Mouse (Mus musculus): ENCODE results near the gene Macrod2. TPM values are rescaled to one million over a fixed set of nuclear protein-coding genes. Genes with fewer than 3 reads are reported as not detected.

Gene Macrod2
- polyA plus RNA-seq, 1 experiment: 57.8 TPM

DNA sequence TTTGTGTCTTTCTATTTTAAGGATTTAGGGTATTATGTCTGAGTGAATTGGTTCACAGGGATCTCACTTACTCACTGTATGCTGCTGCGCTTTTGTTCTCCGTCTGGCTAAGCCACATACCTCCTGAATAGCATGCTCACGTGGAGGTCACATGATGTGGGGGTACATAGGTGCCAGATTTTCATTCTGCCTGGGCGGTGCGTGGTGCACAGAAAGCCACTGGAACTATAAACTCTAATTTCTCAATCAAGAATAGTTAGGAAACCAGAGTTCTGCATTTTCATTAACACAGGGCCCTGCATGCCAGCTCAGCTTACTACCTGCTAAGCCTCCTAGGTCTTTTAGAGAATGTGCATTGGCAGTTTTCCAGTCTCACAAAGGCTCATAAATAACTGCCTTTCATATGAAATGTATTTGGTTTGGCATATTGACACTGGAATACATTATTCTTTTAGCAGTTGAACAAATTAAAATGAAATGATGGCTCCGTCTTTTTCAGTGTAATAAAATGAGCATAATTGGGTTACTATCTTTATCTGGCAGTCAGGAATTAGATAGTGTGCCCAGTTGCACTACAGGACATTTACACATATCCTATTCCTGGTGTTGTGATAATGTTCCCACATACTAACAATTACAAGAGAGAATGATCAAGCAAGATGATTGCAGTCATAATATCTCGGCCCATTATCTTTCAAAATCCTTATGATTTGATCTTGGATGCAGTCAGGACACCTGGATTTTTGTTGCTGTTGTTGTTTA is 757.1 kb downstream of the Macrod2 start:
- Histone ChIP-seq H3K27me3 (replicated peaks) (no peaks in the 10 kb centered on the region), H3K36me3 (replicated peaks; ENCODE audit: low read length) (no peaks in the 10 kb centered on the region), H3K4me1 (no peaks in the 10 kb centered on the region), H3K9me3 (peaks cover 4% of the 10 kb centered on the region; the same call in 1 of the 2 replicates), H3K4me3 (replicated peaks) (no peak overlapping the region)
- TF ChIP-seq FLI1 (IDR thresholded peaks at IDR 0.05; ENCODE audit: low read length) (no peak), GATA1 (IDR thresholded peaks at IDR 0.05; ENCODE audit: borderline replicate concordance, low read length) (no peak)

DNA sequence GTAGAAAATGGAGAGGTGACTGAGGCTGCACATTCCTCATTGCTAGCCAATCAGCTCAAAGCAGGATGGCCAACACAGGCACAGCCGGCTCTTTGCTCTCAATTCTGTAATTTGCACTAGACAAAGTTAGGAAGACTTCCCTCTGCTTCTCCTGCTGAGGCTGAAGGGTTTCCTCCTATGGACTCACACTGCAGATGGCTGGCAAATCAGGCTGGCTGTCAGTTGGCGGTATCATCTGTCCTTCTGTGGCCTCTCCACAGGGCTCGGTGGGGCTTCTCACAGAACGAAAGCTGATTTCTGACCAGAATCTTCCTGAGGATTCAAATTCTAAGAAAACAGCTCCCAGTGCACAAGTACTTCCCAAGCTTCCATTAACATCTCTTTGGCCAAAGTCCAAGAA is 760.9 kb downstream of the Macrod2 start:
- Histone ChIP-seq H3K4me3 (replicated peaks) (no peak overlapping the region), H3K27me3 (replicated peaks) (no peaks in the 10 kb centered on the region), H3K9me3 (peaks cover 4% of the 10 kb centered on the region; the same call in 1 of the 2 replicates), H3K4me1 (no peaks in the 10 kb centered on the region), H3K36me3 (replicated peaks; ENCODE audit: low read length) (no peaks in the 10 kb centered on the region)
- TF ChIP-seq FLI1 (IDR thresholded peaks at IDR 0.05; ENCODE audit: low read length) (no peak), GATA1 (IDR thresholded peaks at IDR 0.05; ENCODE audit: borderline replicate concordance, low read length) (no peak)

DNA sequence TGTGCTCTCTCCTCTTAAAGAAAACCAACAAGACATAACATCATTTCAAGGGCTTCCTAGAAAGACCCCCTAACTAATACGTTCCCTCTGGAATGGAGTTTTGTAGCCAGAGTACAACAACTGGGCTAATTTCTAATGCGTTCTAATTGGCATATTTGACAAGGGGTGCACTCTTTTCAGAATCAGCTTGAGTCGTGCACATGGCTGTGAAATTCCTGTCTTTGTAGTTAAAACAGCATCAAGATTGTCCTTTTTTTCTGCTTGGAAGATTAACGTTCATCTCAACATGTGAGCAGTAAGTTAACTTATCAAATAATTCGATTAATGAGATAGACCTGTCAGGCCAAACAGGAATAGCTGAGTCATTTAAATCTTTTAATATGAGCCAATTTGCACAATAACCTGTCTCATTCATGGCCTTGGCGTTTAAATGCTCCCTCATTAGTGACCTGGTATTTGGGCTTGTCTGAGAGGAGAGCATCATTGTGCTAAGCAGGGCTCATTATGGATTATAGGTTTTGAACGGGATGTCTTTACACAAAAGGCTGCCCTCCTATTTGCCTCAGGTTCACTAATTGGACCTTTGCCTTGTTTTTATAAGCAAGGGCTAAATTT is 762.0 kb downstream of the Macrod2 start:
- H3K9me3 ChIP-seq: peaks cover 4% of the 10 kb centered on the region; the same call in 1 of the 2 replicates
- no peak for TF ChIP-seq GATA1 (IDR thresholded peaks at IDR 0.05; ENCODE audit: borderline replicate concordance, low read length)
- no peak for TF ChIP-seq FLI1 (IDR thresholded peaks at IDR 0.05; ENCODE audit: low read length)
- no peaks in the 10 kb centered on the region for H3K27me3 ChIP-seq (replicated peaks)
- no peak overlapping the region for H3K4me3 ChIP-seq (replicated peaks)
- no peaks in the 10 kb centered on the region for H3K36me3 ChIP-seq (replicated peaks; ENCODE audit: low read length)
- H3K4me1 ChIP-seq: no peaks in the 10 kb centered on the region

DNA sequence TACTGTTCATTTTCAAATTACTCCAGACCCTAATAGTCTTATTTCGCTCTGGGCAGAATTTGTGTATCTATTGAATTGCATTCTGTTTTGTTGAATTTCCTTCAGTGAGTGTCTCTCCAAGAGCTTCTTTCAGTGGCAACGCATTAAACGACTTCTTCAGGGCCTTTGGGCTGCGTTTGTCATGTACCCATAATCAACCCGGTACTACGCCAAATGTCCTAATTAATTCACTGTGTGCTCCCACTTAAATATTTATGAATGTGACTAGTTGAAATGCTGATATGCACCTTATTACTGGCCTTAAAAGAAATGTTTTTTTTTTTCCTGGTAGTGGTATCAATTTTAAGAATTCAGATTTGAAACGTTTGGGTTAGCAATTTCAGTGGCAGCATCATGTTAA is 763.1 kb downstream of the Macrod2 start:
- peaks cover 4% of the 10 kb centered on the region; the same call in 1 of the 2 replicates for H3K9me3 ChIP-seq
- TF ChIP-seq FLI1 (IDR thresholded peaks at IDR 0.05; ENCODE audit: low read length): no peak
- TF ChIP-seq GATA1 (IDR thresholded peaks at IDR 0.05; ENCODE audit: borderline replicate concordance, low read length): no peak
- H3K27me3 ChIP-seq (replicated peaks): no peaks in the 10 kb centered on the region
- no peak overlapping the region for H3K4me3 ChIP-seq (replicated peaks)
- no peaks in the 10 kb centered on the region for H3K36me3 ChIP-seq (replicated peaks; ENCODE audit: low read length)
- no peaks in the 10 kb centered on the region for H3K4me1 ChIP-seq

DNA sequence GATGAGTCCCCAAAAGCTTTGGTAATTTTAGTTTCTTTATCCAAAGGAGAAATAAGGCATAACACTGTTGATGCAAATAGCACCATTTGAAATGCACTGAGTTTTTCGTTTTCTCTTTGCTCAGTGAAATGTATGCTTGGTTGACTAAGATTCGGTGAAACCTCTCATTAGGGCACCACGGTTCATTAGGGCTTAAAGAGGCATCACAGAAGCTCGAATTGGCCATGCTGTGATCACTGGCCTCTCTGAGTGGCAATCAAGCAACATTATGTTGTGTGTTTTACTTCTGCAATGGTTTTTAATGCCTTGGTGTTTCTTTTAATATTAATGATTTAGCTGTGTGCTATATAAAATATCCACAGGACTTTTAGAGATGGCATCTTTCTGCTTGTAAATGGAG is 768.8 kb downstream of the Macrod2 start:
- Histone ChIP-seq H3K4me1 (no peaks in the 10 kb centered on the region), H3K36me3 (replicated peaks; ENCODE audit: low read length) (no peaks in the 10 kb centered on the region), H3K9me3 (0 out of 2 replicates have a peak, but pooled peaks cover 3% of the 10 kb centered on the region), H3K27me3 (replicated peaks) (no peaks in the 10 kb centered on the region), H3K4me3 (replicated peaks) (no peak overlapping the region)
- TF ChIP-seq FLI1 (IDR thresholded peaks at IDR 0.05; ENCODE audit: low read length) (no peak), GATA1 (IDR thresholded peaks at IDR 0.05; ENCODE audit: borderline replicate concordance, low read length) (no peak)

DNA sequence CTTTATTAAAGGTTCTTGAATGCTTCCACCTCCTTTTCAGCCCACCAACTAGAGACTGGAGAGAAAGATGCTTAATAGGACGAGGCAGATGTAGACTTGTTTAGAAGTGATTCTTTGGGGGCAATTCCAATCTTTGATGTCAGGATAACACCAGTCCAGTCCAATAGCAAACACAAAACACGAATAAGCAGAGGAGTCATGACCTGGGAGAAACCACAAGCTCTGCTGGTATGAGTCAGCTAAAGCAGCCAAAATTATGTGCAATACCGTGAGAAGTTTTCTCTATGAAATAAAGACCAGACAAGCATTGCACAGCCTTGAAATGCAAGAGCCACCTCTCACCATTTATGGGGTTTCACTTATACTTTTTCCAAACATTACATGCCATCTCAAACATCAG is 774.5 kb downstream of the Macrod2 start:
- no peaks in the 10 kb centered on the region for H3K36me3 ChIP-seq (replicated peaks; ENCODE audit: low read length)
- no peak for TF ChIP-seq GATA1 (IDR thresholded peaks at IDR 0.05; ENCODE audit: borderline replicate concordance, low read length)
- TF ChIP-seq FLI1 (IDR thresholded peaks at IDR 0.05; ENCODE audit: low read length): no peak
- 0 out of 2 replicates have a peak, but pooled peaks cover 3% of the 10 kb centered on the region for H3K9me3 ChIP-seq
- H3K4me1 ChIP-seq: no peaks in the 10 kb centered on the region
- H3K27me3 ChIP-seq (replicated peaks): no peaks in the 10 kb centered on the region
- no peak overlapping the region for H3K4me3 ChIP-seq (replicated peaks)

DNA sequence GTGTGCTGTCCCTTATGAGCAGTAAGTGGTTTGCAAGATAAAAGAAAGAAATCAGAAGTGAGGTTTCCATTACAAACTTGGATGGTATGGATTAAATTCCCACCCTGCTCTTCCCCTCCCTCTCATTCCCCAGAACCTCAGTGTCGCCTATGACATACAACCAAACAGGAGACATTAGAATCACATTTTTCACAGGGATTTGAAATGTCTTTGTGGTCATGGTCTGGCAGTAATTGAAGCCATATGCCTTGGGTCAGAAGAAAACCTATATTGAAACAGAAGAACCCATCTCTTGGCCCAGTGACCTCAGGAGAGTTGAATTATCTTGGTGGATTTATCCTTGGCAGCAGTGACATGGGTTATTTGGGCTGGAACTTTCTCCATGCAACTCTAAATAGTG is 778.1 kb downstream of the Macrod2 start:
- H3K9me3 ChIP-seq: no peaks in the 10 kb centered on the region
- H3K36me3 ChIP-seq (replicated peaks; ENCODE audit: low read length): no peaks in the 10 kb centered on the region
- H3K4me3 ChIP-seq (replicated peaks): no peak overlapping the region
- no peaks in the 10 kb centered on the region for H3K27me3 ChIP-seq (replicated peaks)
- TF ChIP-seq FLI1 (IDR thresholded peaks at IDR 0.05; ENCODE audit: low read length) (no peak), GATA1 (IDR thresholded peaks at IDR 0.05; ENCODE audit: borderline replicate concordance, low read length) (no peak)
- no peaks in the 10 kb centered on the region for H3K4me1 ChIP-seq

DNA sequence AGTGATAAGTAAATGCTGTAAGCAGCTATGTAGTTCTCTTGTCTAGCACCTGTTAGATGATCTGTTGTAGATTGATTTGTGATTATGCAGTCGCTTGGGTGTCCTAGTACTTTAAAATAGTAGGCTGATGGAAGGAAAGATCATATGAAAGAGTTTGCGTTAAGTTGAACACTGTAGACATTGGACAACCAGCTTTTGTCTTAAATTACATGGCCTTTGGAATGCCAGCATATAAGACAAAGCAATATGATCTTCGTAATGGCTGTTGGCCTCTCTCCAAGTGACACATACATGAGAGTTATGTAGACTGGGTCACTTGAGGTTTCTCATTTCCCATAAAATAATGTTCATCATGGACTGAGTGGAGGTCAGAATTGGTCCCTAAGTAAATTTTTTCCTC is 778.5 kb downstream of the Macrod2 start:
- no peaks in the 10 kb centered on the region for H3K9me3 ChIP-seq
- H3K27me3 ChIP-seq (replicated peaks): no peaks in the 10 kb centered on the region
- no peaks in the 10 kb centered on the region for H3K4me1 ChIP-seq
- no peaks in the 10 kb centered on the region for H3K36me3 ChIP-seq (replicated peaks; ENCODE audit: low read length)
- no peak overlapping the region for H3K4me3 ChIP-seq (replicated peaks)
- TF ChIP-seq GATA1 (IDR thresholded peaks at IDR 0.05; ENCODE audit: borderline replicate concordance, low read length) (no peak), FLI1 (IDR thresholded peaks at IDR 0.05; ENCODE audit: low read length) (no peak)

DNA sequence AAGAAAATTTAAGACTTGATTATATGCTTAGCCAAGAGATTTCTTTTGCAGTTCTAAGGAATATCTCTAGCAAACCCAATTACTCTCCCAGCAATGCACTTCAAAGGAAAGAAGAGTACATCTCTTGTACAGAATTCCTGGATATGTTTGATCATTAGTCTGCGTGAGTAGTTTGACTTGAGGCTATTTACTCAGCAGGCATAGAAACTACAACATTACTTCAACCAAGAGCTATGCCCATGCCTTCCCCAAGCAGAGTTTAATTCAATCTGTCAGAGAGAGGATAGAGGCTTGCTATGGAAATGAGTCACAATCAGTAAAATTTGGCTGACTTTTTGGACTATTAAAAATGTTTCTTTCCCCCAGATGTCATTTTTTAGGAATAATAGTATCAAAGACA is 785.5 kb downstream of the Macrod2 start:
- no peaks in the 10 kb centered on the region for H3K9me3 ChIP-seq
- no peaks in the 10 kb centered on the region for H3K36me3 ChIP-seq (replicated peaks; ENCODE audit: low read length)
- H3K4me1 ChIP-seq: no peaks in the 10 kb centered on the region
- H3K4me3 ChIP-seq (replicated peaks): no peak overlapping the region
- H3K27me3 ChIP-seq (replicated peaks): no peaks in the 10 kb centered on the region
- no peak for TF ChIP-seq FLI1 (IDR thresholded peaks at IDR 0.05; ENCODE audit: low read length)
- TF ChIP-seq GATA1 (IDR thresholded peaks at IDR 0.05; ENCODE audit: borderline replicate concordance, low read length): no peak

DNA sequence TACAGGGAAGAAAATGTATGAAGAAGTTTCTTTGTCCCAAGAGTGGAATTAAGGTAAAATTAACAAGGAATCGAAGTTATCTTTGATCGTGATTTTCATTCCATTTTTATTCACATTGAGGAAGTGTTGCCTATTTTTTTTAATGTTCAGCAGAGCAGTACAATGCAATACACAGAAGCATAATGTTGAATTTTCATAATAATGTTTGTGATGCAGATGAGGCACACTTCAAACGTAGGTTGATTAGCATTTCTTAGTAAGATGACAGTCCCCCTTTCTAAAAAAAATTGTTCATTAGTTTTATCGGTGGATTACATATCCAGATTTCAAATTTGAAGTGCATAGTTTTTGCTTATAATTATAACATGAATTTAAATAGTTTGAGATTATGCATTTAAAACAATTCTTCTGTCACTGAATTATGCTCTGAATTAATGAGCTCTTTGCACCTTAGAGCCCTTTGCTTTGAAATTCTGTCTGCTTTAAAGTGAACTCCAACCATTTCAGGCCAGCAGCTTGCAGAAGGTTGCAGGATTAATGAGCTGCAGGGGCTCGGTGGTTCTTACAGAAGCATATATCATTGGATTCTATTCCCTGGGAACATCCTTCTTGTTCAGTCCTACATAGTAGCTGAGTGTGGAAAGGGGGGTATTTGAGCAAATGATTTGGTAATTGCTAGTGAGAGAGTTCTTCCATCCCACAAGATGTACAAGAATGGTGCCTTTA is 787.1 kb downstream of the Macrod2 start:
- no peak overlapping the region for H3K4me3 ChIP-seq (replicated peaks)
- TF ChIP-seq FLI1 (IDR thresholded peaks at IDR 0.05; ENCODE audit: low read length) (no peak), GATA1 (IDR thresholded peaks at IDR 0.05; ENCODE audit: borderline replicate concordance, low read length) (no peak)
- no peaks in the 10 kb centered on the region for H3K36me3 ChIP-seq (replicated peaks; ENCODE audit: low read length)
- no peaks in the 10 kb centered on the region for H3K9me3 ChIP-seq
- no peaks in the 10 kb centered on the region for H3K27me3 ChIP-seq (replicated peaks)
- H3K4me1 ChIP-seq: no peaks in the 10 kb centered on the region

All from megakaryocyte, embryonic 14.5 days (primary cell).